Mouse (Mus musculus): Measurements from ENCODE around the gene Phf13.

GRCm38 (mm10) chr4:152041924-152042641 lies 46.0 kb upstream of the Phf13 start:
- no peak for TF ChIP-seq CTCF (IDR thresholded peaks at IDR 0.05)
- no peak for TF ChIP-seq EP300 (IDR thresholded peaks at IDR 0.05)
